Mouse (Mus musculus) embryo, embryonic 10 days (tissue): ENCODE measurements around the gene Scnn1g.

ENCODE experiments used
- DNase-seq: peaks from one replicate; pipeline ENCODE4 v3.0.0-alpha.2; 2015; ENCODE audit warnings: low spot score

Gene Scnn1g

DNA sequence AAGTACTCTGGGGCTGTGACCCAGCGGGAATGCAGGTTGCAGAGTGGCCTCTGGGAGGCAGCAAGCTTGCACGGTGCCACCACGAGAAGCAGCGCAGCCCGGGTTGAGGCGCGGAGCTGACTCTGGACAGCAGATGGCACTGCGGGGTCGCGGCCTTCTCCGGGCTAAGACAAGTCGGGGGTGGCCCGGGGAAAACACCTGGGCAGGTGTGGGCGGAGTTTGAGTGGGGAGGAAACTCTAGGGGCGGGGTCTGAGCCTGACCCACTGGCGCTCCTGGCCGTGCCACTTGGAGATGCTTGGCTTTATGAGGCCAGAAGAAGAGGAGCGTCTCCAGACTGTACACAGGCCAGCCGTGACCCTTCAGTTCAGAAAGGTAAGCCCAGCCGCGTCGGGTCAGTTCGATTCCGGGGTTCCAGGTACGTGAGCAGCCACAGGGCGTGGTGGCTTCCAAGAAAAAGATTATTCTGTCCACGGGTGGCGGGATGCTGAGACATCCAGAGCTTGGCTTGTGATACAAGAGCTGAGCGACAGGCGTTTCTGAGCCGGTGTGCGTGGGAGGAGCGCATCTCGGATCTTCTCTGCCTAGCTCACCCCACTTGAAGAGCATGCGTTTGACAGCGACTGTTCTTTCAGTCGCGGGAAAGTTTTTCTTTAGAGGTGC is at the start of gene Scnn1g:
Gene Scnn1g (plus strand): TSS at position 309 of the 661 bp plus-strand sequence.
- DNase-seq: peak; percentile 90

DNA sequence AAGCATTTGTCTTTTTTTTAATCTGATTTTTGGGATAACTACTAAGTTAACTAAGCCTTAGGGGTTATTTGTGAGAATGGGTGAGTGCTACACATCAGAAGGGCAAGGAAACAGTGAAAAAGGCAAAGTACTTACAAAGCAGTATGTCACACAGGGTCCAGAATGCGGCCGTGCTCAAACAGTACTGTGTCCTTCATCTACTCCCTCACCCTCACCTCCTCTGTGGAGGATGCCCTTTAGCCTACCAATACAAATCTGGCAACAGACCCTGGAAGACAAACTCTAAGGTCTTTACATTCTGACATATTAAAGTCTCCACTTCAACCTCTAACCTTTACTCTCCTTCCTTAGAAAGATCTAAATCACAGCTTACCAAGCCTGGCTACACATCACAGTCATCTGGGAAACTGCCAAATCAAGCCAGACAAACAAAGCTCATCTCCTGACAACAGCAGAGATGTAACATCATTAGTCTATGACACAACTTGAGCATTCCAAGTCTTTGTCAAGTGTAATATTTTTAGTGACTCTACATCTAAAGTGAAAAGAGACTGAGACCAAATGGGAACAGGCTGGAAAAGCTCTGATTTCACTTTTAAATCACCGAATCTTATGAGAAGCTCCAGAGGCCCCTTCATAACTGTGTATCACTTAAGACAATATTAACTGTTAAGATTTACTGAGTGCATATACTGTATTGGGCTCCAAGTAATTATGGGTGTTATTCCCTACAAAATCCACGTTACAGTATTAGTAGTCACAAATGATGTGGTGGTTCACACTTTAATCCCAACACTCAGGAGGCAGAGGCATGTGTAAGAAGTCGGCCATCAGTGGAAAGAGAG is 48.9 kb upstream of the Scnn1g start:
- DNase-seq: no peak

DNA sequence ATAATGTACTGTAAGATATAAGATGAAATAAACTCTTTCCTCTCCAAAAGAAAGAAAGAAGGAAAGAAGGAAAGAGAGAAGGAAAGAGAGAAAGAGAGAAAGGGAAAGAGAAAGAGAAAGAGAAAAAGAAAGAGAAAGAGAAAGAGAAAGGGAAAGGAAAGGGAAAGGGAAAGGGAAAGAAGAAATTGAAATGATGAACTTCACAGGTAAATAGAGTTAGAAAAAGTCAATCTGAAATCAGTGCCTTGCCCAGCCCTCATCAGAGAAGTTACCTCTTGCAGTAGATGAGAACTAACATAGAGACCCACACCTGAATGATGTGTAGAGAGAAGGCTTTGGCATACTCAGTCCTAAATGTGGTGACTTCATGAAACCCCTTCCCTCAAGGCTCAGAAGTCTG is 44.9 kb upstream of the Scnn1g start:
- no peak for DNase-seq

DNA sequence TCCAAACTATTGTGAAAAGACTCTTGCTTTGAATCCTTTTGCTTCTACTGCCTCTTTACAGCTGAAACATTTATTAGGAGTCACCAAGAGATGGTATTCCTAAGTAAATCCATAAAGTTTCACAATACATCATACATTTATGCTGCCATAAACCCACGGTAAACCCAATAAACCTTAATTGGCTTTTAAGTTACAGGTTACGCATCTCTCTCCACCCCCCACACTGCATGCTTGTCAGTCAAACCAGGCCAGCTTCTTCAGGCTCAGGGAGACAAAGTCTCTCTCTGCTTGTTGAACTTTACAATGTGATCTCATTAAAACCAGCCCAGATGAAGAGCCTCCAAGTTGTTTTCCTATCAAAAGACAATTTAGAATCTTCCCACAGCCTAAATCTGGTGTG is 42.5 kb upstream of the Scnn1g start:
- no peak for DNase-seq

DNA sequence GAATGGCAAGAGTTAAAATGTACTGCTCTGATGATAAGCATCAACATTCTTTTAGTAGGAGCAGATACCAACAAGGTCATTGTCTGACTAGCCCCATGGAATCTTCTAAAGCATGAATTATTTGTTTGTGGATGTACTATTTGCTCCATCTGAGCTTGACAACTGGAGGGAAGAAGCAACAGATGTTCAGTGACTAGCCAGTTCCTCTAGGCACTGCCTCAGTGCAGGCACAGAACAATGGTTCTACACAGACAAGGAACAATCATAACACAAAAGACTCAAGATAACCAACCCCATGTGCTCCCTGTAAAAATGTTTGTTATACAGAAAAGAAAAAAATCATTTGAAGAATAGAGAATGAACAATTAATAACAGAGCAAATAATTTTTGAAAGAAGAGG is 37.1 kb upstream of the Scnn1g start:
- DNase-seq: no peak

DNA sequence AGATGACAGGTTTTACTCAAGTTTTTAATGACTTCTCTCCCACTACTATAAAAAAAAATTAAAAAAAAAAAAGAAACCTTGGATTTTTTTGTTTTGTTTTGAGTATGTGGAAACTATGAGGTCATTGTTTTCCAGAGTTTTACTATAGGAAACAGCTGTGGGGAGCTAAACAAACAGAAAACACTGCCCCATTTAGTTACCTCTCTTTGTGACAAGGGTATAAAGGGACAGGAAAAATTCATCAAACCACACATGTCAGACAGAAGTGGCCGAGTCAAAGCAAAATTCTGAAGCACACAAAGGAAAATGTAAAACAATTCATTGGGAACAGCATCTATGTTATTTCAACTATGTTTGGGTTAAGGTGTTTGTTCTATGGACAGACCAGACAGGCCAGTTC is 36.7 kb upstream of the Scnn1g start:
- DNase-seq: no peak

DNA sequence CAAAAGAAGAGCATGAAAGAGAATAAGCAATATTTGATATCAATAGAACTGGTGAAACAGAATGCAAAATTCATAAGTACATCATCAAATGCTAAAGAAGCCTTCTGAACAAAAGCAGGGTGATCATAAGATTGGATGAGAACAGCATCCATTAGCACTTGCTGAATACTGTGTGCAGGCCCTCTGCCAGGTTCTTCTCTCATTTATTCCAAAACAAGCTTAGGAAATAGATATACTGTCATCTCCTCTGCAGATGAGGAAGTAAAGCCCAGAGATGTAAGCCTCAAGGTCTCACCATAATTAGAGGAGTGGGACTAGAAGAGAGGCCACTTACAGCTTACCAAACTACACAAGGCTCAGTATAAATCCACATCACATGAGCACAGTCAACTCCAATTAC is 35.1 kb upstream of the Scnn1g start:
- DNase-seq: no peak

DNA sequence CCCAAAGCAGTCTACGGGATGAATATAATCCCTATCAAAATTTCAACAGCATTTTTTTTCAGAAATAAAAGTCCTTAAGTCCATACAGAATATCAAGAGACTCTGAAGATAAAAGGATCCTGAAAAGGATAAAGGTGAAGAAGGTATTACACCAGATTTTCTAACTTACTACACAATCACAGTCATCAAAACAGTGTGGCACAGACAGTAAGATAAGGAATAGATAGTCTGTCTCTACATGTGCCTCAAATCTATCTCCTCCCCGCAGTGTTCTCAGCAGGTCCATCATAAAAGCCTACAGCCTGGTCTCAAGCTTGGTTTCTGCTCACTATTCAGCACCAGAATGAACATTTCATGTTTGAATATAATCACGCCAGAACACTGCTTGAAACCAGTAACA is 33.8 kb upstream of the Scnn1g start:
- DNase-seq: no peak

DNA sequence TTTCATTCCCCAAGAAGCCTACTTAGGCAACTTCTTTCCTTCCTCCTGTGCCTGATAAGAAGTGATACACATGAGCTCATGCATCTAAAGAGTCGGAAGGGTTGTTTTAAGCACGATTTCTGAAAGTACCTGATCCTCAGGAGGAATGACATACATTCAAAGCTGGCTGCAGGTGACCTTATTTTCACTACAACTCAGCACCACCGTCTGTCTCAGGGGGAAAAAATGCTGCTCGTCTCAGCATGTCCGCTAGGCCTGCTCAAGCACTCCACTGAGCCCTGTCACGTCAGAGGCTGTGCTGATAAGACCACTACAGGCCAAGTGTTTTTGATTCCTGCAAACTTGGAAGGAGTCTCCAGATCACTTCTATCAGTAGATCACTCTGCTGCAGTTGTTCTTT is 32.3 kb upstream of the Scnn1g start:
- DNase-seq: no peak

DNA sequence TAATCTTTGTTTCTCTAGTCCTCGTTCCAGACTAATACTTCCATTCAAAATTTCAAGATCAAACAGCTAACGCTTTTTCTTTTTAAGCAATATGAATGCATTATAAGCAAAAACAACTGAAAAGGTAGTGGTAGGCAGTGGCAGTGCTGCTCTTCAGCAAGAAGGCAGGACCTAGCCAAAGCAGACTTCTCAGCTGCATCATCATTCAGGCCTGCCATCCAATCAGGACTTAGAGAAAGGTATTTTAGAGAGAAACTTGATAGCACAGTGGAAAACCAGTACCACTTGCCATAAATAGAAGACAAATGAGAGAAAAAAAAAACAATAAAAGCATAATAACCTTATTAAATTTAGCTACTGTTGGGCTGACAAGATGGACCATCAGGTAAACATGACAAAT is 29.2 kb upstream of the Scnn1g start:
- peak; percentile 51 for DNase-seq

DNA sequence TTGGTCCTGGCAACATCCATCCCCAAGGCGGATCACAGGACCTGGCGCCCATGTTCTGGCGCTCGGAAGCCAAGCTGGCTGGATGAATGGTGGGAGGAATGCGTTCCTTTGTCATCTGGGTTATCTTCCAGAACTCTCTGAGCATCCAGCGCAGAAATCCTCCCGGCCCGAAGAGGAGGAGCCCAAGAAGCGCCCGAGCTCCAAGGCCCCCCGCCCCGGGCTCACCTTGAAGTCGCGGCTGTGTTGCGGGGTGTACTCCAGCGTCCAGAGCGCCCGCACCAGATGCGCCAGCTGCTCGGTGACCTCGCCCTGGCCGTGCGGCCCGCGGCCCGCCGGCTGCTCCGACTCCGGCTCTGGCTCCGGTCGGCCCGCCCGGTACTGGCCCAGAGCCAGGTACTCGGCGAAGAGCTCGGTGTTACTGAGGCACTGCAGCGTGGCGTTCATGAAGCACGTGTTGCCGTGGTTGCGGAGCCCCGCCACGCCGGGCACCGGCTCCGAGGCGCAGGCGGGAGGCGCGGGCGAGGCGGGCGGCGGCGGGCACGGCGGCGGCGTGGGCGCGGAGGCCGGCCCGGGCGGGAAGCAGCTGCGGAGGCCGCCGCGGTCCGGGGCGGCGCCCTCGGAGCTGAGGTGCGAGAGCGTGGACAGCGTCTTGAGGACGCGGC is 27.7 kb upstream of the Scnn1g start:
- DNase-seq: peak; percentile 39

DNA sequence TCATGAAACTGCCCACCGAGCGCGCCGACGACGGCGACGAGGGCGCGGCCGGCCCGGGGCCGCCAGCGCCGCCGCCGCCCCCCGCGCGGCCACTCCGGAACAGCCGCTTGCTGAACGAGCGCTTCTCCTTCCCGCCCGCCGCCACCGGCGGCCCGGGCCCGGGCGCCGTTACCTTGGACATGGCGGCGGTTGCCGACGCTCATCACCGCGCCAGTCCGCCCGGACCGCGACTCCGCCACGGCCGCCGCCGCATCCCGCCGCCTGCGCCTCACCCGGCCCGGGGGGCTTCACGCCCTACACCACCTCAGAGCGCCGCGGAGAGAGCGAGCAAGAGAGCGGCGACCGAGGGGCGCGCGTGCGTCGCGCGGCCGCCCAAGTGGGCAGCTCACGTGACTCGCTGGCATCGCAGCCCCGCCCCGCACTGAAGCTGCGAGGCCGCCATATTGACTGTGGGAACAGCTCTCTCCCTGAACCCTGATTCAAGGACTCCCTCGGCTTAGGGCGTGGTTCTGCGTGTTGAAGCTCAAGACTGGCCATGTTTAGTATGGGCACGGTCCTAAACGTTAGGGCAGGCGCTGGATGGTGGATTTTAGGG is 27.1 kb upstream of the Scnn1g start, which contains the start of gene Usp31:
Gene Usp31 (minus strand): TSS at position 181 of the 595 bp plus-strand sequence.
- peak; percentile 100 for DNase-seq

DNA sequence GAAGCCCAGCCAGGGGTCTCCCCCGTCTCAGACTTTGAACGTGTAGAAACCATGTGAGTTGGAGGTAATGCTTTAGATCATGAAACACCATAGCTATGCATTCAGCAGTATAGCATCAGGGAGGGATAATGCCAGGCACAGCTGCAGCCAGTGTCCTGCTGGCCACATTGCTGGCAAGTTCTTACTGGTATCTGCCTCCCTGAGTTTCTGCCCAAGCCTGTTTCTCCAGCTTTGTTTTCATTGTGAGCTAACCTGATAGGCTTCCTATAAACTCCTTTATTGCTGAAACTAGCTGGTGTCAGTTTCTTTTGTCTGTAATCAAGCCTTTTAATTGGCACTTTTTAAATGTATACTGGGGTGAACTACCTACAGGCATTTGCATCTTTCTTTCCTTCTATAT is 23.1 kb upstream of the Scnn1g start:
- no peak for DNase-seq

DNA sequence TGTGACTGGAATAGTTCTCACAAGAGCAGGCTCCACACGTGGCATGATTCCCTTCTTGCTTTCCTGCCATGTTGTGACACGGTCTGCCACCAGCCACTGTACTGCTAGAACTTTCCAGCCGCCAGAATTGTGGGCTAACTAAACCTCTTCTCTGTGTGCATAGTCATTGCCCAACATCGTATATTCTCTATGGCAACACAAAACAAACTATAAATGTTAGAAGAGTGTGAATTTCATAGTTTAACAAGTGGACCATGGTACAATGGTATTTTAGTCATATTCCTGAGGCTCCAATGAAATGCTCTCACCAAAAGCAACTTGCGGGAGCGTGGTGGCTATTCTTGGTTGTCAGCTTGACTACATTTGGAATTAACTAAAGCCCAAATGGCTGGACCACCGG is 17.2 kb upstream of the Scnn1g start:
- DNase-seq: no peak

DNA sequence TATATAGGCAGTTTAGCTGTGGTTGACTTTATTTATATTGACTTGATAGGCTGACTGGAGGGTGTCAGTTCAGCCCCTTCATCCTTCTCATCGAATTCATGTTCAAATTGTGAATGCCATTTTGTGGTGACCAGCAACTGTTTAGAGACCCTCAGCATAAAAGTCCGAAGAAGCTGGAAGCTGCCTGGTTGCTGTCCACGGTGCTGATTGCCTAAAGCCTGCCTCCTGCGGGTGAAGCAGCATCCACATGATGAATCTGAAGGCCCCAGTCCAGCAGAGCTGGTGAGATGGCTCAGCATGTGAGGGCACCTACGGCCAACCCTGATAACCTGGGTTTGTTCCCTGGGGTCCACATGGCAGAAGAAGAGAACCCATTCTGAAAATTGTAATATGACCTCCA is 4.1 kb upstream of the Scnn1g start:
- DNase-seq: peak; percentile 77

DNA sequence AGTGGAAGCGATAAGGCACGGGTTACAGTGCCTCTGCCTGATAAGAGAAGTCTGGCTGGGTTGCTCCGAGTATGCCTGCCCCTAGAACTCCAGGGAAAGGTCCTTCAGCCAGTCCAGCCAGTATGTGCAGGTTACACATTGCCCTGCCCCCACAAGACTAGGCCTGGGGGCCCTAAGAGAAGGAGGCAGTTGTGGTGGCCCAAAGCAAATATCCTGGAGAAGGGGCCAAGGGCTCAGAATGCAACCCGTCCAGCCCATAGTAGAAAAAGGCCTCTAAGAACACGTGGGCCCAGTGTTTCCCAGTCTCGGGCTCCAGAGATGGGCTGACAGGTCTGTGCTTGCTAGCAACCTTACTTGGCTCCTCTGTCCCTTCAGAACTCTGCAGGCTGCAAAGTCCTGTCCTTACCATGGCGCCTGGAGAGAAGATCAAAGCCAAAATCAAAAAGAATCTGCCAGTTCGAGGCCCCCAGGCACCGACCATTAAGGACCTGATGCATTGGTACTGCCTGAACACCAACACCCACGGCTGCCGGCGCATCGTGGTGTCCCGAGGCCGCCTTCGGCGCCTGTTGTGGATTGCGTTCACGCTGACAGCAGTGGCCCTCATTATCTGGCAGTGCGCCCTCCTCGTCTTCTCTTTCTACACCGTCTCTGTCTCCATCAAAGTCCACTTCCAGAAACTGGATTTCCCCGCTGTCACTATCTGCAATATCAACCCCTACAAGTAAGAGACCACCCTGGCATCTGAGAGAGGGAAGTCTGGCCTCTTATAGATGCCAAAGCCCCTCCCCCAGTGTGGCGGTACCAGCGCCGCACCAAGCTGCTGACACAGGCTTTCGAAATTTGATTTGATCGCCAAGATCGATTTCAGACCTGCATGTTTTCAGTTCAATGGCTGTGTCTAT is 3.5 kb downstream of the Scnn1g start:
- DNase-seq: no peak

DNA sequence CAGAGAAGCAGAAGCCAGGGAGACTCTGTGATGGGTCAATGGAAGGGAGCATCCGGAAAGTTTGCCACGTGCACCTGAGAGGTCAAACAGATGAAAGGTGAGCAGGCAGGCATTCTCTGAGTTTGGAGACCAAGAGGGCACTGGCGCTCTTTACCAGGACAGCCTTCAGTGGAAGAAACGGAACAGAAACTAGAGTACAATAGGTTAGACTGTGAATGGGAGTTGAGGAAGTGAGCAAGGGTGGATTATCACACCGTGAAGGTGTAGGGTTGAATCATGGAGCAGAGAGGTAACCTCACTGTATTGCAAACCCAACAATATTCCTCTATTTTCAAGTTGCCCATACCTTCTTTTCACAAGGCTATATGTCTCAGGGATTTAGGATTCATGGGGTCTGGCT is 16.0 kb downstream of the Scnn1g start:
- DNase-seq: no peak

DNA sequence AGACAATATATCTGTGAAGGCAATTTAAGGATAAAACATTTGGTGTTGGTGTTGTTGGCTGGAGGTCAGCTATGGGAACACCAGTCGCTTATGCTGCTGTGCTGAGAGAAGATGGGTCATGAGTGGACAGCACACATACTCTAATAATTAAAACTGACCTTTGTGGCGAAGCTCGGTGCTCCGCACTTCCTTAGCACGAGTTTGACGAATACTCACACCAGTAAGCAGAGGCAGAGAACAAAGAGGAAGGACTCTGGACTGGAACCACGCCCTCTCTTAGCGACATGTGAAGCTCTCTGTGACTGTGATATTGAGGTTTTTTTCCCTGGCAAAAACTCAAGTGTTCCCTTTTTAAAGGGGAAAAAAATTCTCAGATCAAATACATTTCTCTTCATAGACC is 20.5 kb downstream of the Scnn1g start:
- no peak for DNase-seq

DNA sequence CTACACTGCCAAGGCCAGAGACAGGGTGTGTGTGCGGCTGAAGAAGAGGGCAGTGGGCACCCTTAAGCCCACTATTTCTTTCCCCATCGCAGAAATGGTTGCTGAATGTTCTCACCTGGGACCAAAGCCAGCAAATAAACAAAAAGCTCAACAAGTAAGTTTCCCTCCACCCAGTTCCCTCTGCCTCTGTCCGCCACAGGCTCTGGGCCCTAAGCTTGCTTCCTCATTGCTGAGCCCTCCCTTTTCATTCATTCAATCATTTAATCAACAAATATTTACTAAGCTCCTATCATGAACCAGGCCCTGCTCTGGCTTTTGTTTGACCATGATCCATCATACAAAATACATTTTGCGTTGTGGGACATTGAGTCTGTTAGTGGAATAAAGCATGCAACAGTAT is 29.0 kb downstream of the Scnn1g start:
- no peak for DNase-seq

DNA sequence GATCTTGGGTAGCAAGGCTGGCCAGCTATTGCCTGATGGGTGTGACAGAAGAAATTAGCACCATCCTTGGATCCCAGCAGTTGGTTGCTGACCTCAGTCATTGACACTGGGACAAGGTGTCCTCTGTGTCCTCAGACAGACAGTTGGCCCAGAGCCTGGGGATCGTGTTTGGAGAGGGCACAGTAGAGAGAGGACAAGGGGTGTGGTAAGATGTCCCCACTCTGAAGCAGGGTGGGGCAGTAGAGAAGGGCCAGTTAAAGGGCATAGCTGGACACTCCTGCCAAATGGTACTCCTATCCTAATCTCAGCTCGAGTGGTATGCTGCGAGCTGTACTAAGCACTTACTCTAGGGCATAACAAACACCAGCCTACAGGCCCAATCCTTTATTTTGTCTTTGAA is 33.6 kb downstream of the Scnn1g start:
- no peak for DNase-seq

DNA sequence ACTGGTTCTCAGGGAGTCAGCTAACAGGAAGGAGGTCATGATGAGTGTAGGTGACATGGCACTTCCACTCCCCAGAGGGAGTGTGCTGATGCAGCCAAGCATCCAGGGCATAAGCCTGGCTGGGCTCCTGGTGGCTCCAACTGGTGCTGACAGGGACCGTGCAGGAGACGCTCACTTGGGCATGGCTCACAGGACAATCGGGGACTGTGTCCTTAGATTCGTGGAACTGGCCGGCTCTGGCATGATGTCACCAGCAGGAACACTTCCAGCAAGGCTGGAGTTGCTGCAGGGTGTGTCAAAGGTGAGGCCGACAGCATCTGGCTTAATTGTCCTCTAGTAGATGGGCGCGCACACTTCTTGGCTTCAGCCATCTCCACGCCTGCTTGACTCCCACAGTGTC is 34.7 kb downstream of the Scnn1g start:
- DNase-seq: no peak

DNA sequence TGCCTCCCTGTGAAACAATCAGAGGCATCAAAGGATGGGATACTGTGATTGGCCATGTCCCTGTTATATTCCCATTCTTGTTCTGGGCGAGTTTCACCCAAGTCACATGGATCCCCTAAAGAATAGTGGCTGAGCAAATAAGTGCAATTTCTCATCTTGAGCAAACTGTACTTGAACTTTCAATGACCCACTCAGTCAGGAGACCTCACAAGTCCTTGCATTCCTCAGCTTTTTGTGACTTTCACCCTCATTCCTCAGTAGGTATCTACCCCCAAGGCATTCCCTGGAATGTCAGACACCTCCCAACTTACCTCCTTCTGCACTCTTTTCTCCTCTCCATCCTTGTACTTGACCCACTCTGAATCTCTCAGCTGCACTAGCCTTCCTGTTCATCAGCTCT is 44.3 kb downstream of the Scnn1g start:
- DNase-seq: no peak
